Mouse (Mus musculus) layer of hippocampus, adult 11-12 months (tissue): ENCODE measurements at regions not wholly inside any gene's neighbourhood (a gene's known extent, or its start where the extent isn't known, plus 50 kb on each side); places are given as distances from the start of the nearest gene placed in this dataset.
"Not testable (repeated sequence)": the region's sequence is repeated elsewhere in the genome, so short reads cannot be mapped to it uniquely, and the experiment has no call there.

Source experiments
- DNase-seq: peaks from one replicate; pipeline ENCODE4 v3.0.0; 2022; ENCODE audit warnings: low spot score

GRCm38 (mm10) chr3:78564926-78565325 is 721.4 kb downstream of the Rapgef2 start:
- DNase-seq: not testable (repeated sequence)
